Mouse (Mus musculus): ENCODE data around the gene Spred3.
"Not testable (repeated sequence)": the region's sequence is repeated elsewhere in the genome, so short reads cannot be mapped to it uniquely, and the experiment has no call there.

Gene Spred3

GRCm38 (mm10) chr7:29169231-29170065 is 763 bp downstream of the Spred3 start:
- no peak for DNase-seq (ENCODE audit: low read depth in 1 of 2, low spot score in 2 of 2)

DNA sequence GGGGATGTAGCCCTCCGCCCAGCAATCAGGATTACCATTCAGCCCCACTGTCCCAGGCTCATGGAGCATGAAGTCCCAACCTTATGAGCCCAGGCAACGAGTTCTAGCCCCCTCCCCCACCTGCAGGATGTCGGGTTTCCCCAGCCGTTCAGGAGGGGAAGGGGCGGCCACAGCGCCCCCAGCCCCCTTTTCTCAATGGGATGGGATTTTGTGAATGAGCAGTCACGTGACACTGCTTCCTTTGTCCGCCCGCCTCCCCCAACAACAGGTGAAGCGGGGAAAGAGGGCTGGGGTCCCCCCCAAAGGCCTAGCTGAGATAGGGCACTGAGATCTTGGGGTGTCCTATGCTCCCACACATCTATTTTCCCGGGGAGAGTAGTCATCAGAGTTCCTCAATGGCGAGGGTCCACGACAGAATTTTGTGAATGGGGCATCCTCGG is 1.4 kb downstream of the Spred3 start:
- no peak for DNase-seq (ENCODE audit: low read depth in 1 of 2, low spot score in 2 of 2)

GRCm38 (mm10) chr7:29168121-29168695 is 2.0 kb downstream of the Spred3 start:
- no peak for DNase-seq (ENCODE audit: low read depth in 1 of 2, low spot score in 2 of 2)

- no peak for DNase-seq (ENCODE audit: low read depth in 1 of 2, low spot score in 2 of 2)
Measured at GRCm38 (mm10) chr7:29167656-29168055, 2.6 kb downstream of the Spred3 start.

GRCm38 (mm10) chr7:29162750-29163525 is 7.3 kb downstream of the Spred3 start:
- DNase-seq (ENCODE audit: low read depth in 1 of 2, low spot score in 2 of 2), result no peak

DNA sequence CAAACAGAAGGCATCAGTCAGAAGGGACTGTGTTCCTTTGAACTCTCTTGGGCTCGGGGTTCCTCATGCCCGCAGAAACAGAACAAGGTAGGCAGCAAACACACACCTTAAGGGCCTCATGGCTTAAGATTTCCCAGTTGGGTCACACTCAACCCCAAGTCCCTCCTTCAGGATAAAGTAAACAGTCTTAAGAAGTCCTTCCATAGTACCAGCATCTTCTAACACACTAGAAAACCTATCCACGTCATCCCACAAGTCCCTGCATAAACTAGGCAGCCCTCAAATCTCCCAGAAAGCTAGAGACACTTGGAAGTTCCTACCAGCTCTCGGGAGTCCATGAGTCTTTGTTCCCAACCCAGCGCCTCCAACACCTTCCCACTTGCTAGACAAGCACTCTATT is 7.9 kb downstream of the Spred3 start:
- DNase-seq (ENCODE audit: low read depth in 1 of 2, low spot score in 2 of 2), result no peak

DNA sequence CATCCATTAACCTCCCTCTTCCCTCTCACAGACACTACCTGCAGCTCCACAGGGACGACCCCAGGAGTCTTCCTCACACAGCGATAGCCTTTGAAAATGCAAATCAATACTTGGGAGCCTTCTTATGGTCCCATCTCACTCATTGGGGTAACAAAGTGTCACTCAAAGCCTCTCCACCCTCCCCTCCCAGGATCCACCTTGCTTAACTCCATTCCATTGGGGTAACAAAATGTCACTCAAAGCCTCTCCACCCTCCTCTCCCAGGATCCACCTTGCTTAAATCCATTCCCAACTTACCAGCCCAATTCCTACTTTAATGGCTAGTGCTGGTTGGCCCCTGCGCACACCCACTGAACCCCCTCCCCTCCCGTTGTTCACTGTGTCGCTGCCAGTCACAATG is 11.9 kb downstream of the Spred3 start:
- DNase-seq (ENCODE audit: low read depth in 1 of 2, low spot score in 2 of 2), result no peak

DNA sequence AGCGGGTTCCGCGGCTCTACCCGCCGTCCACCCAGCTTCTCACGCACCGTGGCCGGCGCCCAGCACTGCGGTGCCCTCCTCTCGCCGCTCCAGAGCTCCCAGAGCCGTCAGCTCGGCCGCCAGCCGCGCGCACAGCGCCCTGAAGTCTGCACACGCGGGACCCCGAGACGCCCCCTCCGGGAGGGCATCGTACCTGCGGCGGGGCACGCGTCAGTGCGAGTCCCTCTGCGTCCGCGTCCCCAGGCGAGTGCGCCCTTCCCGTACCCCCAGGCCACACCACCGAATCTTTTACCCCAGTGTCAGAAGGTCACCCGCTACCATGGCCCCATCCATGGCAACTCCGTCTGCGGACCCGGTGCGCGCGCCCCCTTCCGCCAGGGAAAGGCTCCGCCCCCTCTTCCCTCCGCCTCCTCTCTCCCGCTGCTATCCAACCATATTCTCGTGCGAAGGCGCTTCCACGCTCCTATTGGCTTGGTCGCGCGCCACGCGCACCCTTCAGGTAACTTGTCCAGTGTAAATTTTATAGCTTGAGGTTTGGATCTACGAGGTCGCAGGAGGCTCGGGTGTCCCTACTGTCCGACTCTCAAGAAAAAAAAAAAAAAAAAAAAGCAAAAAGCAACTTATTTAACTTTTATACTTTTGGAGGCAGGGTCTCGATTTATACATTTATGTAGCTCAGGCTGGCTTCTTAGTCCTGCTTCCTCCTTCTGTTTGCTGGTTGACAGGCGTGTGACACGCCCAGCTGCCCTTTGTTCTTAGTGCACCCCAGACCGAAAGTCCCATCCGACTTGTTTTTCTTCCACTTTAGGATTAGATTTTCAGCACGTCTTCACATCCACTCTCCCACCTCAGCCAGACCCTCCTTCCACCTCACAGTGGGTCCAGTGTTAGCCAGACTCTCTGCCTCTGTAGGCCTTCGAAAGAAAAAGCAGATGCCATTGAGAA is 14.1 kb downstream of the Spred3 start, which contains the start of gene Fam98c:
TSS of gene Fam98c (minus strand) at position 397 of the 945 bp plus-strand sequence.
- DNase-seq (ENCODE audit: low read depth in 1 of 2, low spot score in 2 of 2), result peak in 1 of 2 experiments; percentile 62

DNA sequence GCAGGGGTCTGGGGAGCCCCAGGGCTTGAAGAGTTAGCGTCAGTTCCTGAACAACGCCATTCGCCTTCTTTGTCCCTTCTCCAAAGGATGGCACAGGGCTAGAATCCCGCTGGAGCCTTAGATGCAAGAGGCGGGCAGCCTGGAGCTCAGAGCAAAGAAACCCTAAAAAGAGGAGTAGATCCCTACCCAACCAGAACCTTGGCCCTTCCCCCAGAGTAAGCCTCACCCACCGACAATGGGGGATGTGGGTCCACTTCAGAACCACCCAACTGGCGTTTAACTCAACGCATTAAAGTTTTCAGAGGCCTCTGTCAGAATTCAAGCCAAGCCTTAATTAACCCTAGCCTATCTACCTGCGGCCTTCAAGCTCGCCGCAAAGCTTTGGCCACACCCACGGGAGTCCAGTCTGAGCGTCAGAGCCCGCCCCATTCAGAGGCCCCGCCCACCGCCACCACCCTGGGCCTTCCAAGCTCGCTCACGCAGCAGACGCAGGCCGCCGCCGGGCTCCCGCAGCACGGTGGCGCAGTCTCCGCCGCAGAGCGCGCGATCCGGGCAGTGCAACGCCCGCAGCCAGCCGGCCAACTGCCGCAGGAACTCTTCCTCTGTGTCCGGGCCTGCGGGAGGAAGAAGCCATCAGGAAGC is 14.9 kb downstream of the Spred3 start:
- DNase-seq (ENCODE audit: low read depth in 1 of 2, low spot score in 2 of 2), result peak in 1 of 2 experiments; percentile 75

- no peak for DNase-seq (ENCODE audit: low read depth in 1 of 2, low spot score in 2 of 2)
Measured at GRCm38 (mm10) chr7:29154018-29154720, 16.0 kb downstream of the Spred3 start.

DNA sequence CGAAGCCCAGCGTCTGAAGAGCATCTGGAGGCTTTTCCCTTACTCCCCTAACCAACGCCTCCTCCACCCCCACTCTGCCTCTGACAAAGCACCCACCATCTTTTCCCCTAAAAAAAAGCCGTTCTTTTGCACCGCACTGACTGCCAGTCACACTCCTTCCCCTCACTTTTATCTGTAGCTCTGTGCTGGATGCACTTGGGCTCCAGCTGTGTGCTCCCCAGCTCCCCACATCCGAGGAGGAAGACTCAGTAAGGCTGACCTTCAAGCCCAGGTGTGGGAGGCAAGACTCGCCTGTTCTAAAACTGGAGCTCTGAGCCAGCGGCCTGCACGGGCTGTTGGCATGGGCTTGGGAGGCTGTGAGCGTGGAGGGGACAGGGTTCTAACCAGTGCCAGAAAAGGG is 18.7 kb downstream of the Spred3 start:
- DNase-seq (ENCODE audit: low read depth in 1 of 2, low spot score in 2 of 2), result no peak

- no peak for DNase-seq (ENCODE audit: low read depth in 1 of 2, low spot score in 2 of 2)
Measured at GRCm38 (mm10) chr7:29148771-29149170, 21.4 kb downstream of the Spred3 start.

GRCm38 (mm10) chr7:29146625-29147367 is 23.4 kb downstream of the Spred3 start:
- no peak for DNase-seq (ENCODE audit: low read depth in 1 of 2, low spot score in 2 of 2)

DNA sequence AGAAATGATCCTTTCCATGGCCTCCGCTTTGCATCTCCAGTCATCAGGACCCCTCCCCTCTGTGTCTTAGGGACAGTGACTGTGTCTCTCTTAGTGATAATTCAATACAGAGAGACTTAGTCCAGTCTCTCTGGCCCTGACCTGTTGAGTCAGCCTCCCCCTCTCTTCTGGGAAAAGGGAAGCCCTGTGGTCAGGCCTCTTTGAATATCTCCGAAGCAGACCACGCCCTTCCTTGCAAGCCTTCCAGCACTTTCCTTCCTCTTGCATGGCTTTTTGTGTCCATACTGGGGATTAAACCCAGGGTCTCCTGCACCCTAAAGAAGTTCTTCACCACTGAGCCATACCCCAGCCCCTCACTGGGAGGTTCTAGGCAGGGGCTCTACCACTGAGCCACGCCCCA is 26.2 kb downstream of the Spred3 start:
- peak; percentile 16 to 39 for DNase-seq (ENCODE audit: low read depth in 1 of 2, low spot score in 2 of 2)

DNA sequence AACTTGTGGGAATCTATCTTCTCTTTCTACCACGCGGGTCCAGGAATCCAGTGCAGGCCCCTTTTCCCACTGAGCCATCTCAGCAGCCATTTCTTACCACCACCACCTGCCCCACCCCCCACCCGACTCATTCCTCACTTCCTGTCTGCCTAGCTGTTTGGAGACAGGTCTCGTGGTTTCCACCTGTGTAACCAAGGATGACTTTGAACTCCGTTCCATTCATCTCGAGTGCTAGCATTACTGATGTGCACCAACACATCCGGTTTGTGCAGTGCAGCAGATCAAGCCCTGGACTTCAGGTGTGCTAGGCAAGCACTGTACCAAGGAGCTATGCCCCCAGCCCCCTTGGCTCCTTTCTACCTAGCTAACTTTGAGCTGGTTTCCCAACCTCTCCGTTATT is 28.8 kb downstream of the Spred3 start:
- no peak for DNase-seq (ENCODE audit: low read depth in 1 of 2, low spot score in 2 of 2)

DNA sequence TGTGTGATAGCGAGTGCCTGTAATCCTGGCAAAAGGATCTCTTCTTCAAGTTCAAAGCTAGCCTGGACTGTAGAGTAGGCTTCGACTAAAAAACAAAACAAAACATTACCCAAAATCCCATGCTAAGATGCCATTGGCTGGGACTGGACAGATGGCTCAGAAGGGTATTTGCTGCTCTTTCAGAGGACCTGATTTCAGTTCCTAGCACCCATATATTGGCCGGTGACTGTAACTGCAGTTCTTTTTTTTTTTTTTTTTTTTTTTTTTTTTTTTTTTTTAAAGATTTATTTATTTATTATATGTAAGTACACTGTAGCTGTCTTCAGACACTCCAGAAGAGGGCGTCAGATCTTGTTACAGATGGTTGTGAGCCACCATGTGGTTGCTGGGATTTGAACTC is 31.0 kb downstream of the Spred3 start:
- not testable (repeated sequence) for DNase-seq (ENCODE audit: low read depth in 1 of 2, low spot score in 2 of 2)

GRCm38 (mm10) chr7:29137429-29137828 is 32.8 kb downstream of the Spred3 start:
- no peak for DNase-seq (ENCODE audit: low read depth in 1 of 2, low spot score in 2 of 2)

GRCm38 (mm10) chr7:29134693-29135386 is 35.4 kb downstream of the Spred3 start, which contains the start of gene Rasgrp4:
Rasgrp4 (plus strand) TSS chr7:29134851.
- peak in 1 of 2 experiments; percentile 13 for DNase-seq (ENCODE audit: low read depth in 1 of 2, low spot score in 2 of 2)
